Mouse (Mus musculus) brain, embryonic 14.5 days (tissue): Measurements from ENCODE around the gene Hoxb3.

Experiments
- CTCF ChIP-seq: fragments of 200-500 bp; IDR thresholded peaks from 2 replicates; pipeline ENCODE4 v1.5.1; 2012; ENCODE audit warnings: inconsistent platforms, mild to moderate bottlenecking, moderate library complexity, borderline replicate concordance; ENCODE audit not compliant: insufficient read depth, insufficient read length; ENCODE audit errors: extremely low read depth
- POLR2A ChIP-seq: fragments of 200-500 bp; IDR thresholded peaks from 2 replicates; pipeline ENCODE4 v1.6.1; 2012; ENCODE audit warnings: mild to moderate bottlenecking, inconsistent platforms, borderline replicate concordance; ENCODE audit not compliant: poor library complexity, insufficient read depth, insufficient read length, severe bottlenecking; ENCODE audit errors: extremely low read depth

DNA sequence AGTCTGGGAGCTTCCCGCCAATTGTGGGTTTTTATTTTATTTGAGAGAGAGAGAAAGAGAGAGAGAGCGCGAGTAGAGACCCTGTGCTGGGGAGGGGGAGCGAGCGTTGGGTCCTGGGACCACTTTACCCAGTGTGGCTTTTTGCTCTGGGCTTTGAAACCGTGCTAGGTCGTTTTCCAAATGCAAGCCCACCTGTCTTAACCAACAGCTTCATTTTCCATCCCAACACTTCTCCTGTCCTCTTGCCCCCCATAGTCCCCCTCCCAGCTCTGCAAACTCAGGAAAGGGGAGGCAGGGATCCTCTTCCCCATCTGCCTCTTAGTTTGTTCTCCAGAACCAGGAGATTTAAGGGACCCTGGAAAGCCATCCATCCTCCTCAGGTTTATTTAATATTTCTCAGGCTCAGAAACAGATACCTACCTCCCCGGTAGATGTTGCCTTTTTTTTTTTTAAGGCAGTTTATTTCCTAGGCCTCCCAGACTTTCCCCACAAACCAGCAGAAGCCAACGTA lies 31.7 kb downstream of the Hoxb3 start:
- TF ChIP-seq CTCF (no peak), POLR2A (no peak)
